Mouse (Mus musculus) small intestine, adult 2 months (tissue): ENCODE data around the gene 4933402J07Rik. TPM values are rescaled to one million over a fixed set of nuclear protein-coding genes. Genes with fewer than 3 reads are reported as not detected.
A peak's percentile ranks its signal among the peaks of the same experiment; 100 is the strongest.

Source experiments
- H3K27ac ChIP-seq: fragments of 200-500 bp; 2 replicates; pipeline ENCODE4 v1.5.1; 2012; ENCODE audit warnings: low read depth, low read length, control low read depth, inconsistent platforms; ENCODE audit not compliant: insufficient read depth
- H3K27me3 ChIP-seq: fragments of 200-500 bp; 2 replicates; pipeline ENCODE4 v1.6.1; 2012; ENCODE audit warnings: mild to moderate bottlenecking, moderate library complexity, low read length, inconsistent platforms; ENCODE audit not compliant: control insufficient read depth, insufficient read depth
- H3K36me3 ChIP-seq: fragments of 200-500 bp; 2 replicates; pipeline ENCODE4 v1.6.1; 2012; ENCODE audit warnings: mild to moderate bottlenecking, low read length, control low read depth, inconsistent platforms; ENCODE audit not compliant: control insufficient read depth, insufficient read depth
- H3K4me1 ChIP-seq: fragments of 200-500 bp; 2 replicates; pipeline ENCODE4 v1.6.1; 2012; ENCODE audit warnings: low read length, inconsistent platforms, mixed read lengths; ENCODE audit not compliant: control insufficient read depth, insufficient read depth, insufficient read length
- H3K4me3 ChIP-seq: fragments of 200-500 bp; 2 replicates; pipeline ENCODE4 v1.5.1; 2012; ENCODE audit warnings: low read depth, mild to moderate bottlenecking, control low read depth, inconsistent platforms, low read length, moderate library complexity
- CTCF ChIP-seq: fragments of 200-500 bp; IDR thresholded peaks from 2 replicates; pipeline ENCODE4 v1.5.1; 2012; ENCODE audit warnings: low read depth, mild to moderate bottlenecking, control low read depth, inconsistent platforms, low read length, moderate library complexity, mixed read lengths; ENCODE audit not compliant: insufficient replicate concordance, insufficient read length; ENCODE audit errors: extremely low read depth
- POLR2A ChIP-seq: fragments of 200-500 bp; IDR thresholded peaks from 2 replicates; pipeline ENCODE4 v1.6.1; 2012; ENCODE audit warnings: low read depth, mild to moderate bottlenecking, control low read depth, inconsistent platforms, low read length, moderate library complexity
- WGBS: fragments of 180-500 bp; shearing (Covaris S2); methylation state at CpG from one replicate; pipeline ENCODE4 v1.1.7; 2018; 5-methylcytosine and 5-hydroxymethylcytosine counted together
- polyA plus RNA-seq: library from polyadenylated mRNA; depleted of rRNA; stranded (reverse); fragments of >200 nt; gene quantifications from 2 replicates; pipeline ENCODE4 v1.2.3, GENCODE M21; 2012; rRNA removed

4933402J07Rik gene
- not detected in 2 replicates for polyA plus RNA-seq

GRCm38 (mm10) chr8:87563553-87563952, at the start of gene 4933402J07Rik:
4933402J07Rik (plus strand) TSS chr8:87563853.
- Histone ChIP-seq H3K27me3 (no peaks in the 10 kb centered on the region), H3K36me3 (no peaks in the 10 kb centered on the region), H3K4me1 (no peaks in the 10 kb centered on the region), H3K27ac (no peak within 1 kb of the TSS), H3K4me3 (no peak within 1 kb of the TSS)
- no peak for TF ChIP-seq POLR2A
- TF ChIP-seq CTCF, result no peak
- WGBS, result 59% methylated on average over 2 of the region's 2 CpGs

DNA sequence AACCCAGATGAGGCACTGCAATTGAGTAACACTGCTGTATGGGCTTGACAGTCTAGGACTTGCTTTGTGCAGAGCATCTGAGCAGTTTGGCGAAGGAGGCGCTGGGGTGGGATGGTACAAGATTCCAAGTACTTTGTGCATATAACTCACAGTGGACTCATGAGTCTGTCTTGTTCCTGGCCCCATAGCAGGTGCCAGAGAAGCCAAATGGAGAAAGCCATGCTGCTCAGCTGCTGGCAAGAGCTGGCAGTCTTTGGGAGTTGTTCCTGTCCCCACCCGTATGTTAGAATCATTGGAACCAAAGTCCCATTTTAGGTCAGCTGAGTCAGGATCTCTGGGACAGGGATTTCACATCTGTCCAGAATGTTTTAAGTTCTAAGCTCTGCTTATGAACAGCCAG, 46.5 kb upstream of the 4933402J07Rik start:
- Histone ChIP-seq H3K4me1 (no peaks in the 10 kb centered on the region), H3K36me3 (no peaks in the 10 kb centered on the region), H3K27me3 (no peaks in the 10 kb centered on the region), H3K4me3 (no peak overlapping the region), H3K27ac (no peak overlapping the region)
- 84% methylated on average over 3 of the region's 3 CpGs for WGBS
- TF ChIP-seq POLR2A (no peak), CTCF (no peak)

DNA sequence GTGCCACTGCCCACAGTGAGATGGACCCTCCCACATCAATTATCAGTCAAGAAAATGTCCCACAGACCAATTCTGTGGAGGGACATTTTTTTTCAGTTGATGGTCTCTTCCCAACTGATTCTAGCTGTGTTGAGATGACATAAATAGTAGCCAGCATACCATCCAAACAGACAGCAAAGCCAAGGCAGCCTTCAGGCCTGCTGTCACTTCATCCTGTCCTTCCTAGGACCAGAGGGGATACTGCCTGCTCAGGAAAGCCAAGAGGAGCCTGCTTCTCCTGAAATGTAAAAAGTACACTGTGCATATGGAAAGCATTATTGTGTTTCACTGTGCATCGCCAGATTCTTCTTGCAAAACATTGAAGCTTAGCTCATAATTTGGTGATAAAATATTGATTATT, 38.6 kb upstream of the 4933402J07Rik start:
- no peaks in the 10 kb centered on the region for H3K27me3 ChIP-seq
- no peak overlapping the region for H3K4me3 ChIP-seq
- no peaks in the 10 kb centered on the region for H3K36me3 ChIP-seq
- H3K27ac ChIP-seq, result no peak overlapping the region
- no peaks in the 10 kb centered on the region for H3K4me1 ChIP-seq
- TF ChIP-seq POLR2A, result no peak
- 81% methylated on average over 1 of the region's 1 CpGs for WGBS

- TF ChIP-seq CTCF, result no peak
- no peak for TF ChIP-seq POLR2A
- WGBS, result 48% methylated on average over 4 of the region's 4 CpGs
- Histone ChIP-seq H3K36me3 (no peaks in the 10 kb centered on the region), H3K27ac (no peak overlapping the region), H3K27me3 (no peaks in the 10 kb centered on the region), H3K4me1 (no peaks in the 10 kb centered on the region), H3K4me3 (no peak overlapping the region)
Observed at GRCm38 (mm10) chr8:87531176-87531575, 32.5 kb upstream of the 4933402J07Rik start.

DNA sequence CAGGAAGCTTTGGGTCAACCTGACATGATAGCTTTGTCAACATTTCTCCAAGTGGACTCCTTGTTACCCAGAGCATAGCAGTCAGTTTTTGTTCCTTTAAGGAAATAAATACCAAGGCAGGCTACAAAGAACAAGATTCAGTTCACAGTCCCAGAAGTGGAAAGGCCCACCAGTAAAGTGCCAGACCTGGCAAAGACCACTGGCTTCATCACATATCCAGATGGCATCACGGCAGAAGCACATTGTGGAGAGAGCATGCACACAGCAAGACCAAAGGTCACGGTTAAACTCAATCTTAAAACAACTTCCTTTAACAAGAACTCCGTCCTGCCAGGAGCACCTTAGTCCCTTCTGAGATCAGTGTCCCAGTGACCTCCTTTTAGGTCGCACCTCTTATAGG, 30.2 kb upstream of the 4933402J07Rik start:
- 61% methylated on average over 4 of the region's 4 CpGs for whole genome bisulfite sequencing
- TF ChIP-seq CTCF (no peak), POLR2A (no peak)
- Histone ChIP-seq H3K27ac (no peak overlapping the region), H3K27me3 (no peaks in the 10 kb centered on the region), H3K4me3 (no peak overlapping the region), H3K36me3 (no peaks in the 10 kb centered on the region), H3K4me1 (no peaks in the 10 kb centered on the region)

GRCm38 (mm10) chr8:87534846-87535245, 28.8 kb upstream of the 4933402J07Rik start:
- WGBS, result 22% methylated on average over 2 of the region's 2 CpGs
- no peak for TF ChIP-seq CTCF
- TF ChIP-seq POLR2A, result no peak
- no peak overlapping the region for H3K27ac ChIP-seq
- H3K4me3 ChIP-seq, result no peak overlapping the region
- no peaks in the 10 kb centered on the region for H3K4me1 ChIP-seq
- H3K27me3 ChIP-seq, result no peaks in the 10 kb centered on the region
- H3K36me3 ChIP-seq, result no peaks in the 10 kb centered on the region

- TF ChIP-seq CTCF, result peak; percentile 69; the same call in 1 of the 2 replicates
- no peak for TF ChIP-seq POLR2A
- no peak overlapping the region for H3K4me3 ChIP-seq
- 9% methylated on average over 23 of the region's 23 CpGs for WGBS
Observed at GRCm38 (mm10) chr8:87536615-87537329, 26.9 kb upstream of the 4933402J07Rik start.

More at GRCm38 (mm10) chr8:87536615-87537329, 26.9 kb upstream of the 4933402J07Rik start:
- H3K36me3 ChIP-seq, result no peaks in the 10 kb centered on the region
- no peak overlapping the region for H3K27ac ChIP-seq
- no peaks in the 10 kb centered on the region for H3K27me3 ChIP-seq
- no peaks in the 10 kb centered on the region for H3K4me1 ChIP-seq
